Mouse (Mus musculus) left cerebral cortex, postnatal 25 days (tissue): Measurements from ENCODE around the gene A230050P20Rik. TPM values are rescaled to one million over a fixed set of nuclear protein-coding genes. Genes with fewer than 3 reads are reported as not detected.
"Not testable (repeated sequence)": the region's sequence is repeated elsewhere in the genome, so short reads cannot be mapped to it uniquely, and the experiment has no call there.

Experiments
- DNase-seq, 2 experiments: peaks; one replicate each; pipeline ENCODE4 v3.0.0; 2022; ENCODE audit warnings: low spot score in 2 of 2, mixed read lengths in 1 of 2
- intact Hi-C: fragments of 180-260 bp; cut with DNase I; formaldehyde crosslinking; loops from one replicate; pipeline ENCODE4 v1.15.1; 2025
- total RNA-seq, 2 experiments: library from RNA; stranded (reverse); gene quantifications; 2 replicates each; pipeline ENCODE4 v1.2.3; 2021

Gene A230050P20Rik
- 10 to 100 TPM; 60.1 to 69.1 TPM for total RNA-seq

GRCm38 (mm10) chr9:20868448-20869001, at the start of gene A230050P20Rik:
Gene A230050P20Rik (plus strand): TSS chr9:20868642.
- DNase-seq, result peak; percentile 87 to 88
- intact Hi-C loops, result loop anchor here (10.0 kb wide), 1 partner anchor 214 kb away; the partner anchor contains the start of gene Pin1

- DNase-seq, result no peak
- intact Hi-C loops, result no loop called here
Observed at GRCm38 (mm10) chr9:20820001-20820400, 48.4 kb upstream of the A230050P20Rik start.

- DNase-seq, result peak; percentile 13 to 84
- intact Hi-C loops, result no loop called here
Observed at GRCm38 (mm10) chr9:20822821-20823220, 45.6 kb upstream of the A230050P20Rik start.

- intact Hi-C loops, result no loop called here
- DNase-seq, result no peak
Observed at GRCm38 (mm10) chr9:20825781-20826180, 42.7 kb upstream of the A230050P20Rik start.

GRCm38 (mm10) chr9:20828127-20828526, 40.3 kb upstream of the A230050P20Rik start:
- intact Hi-C loops, result no loop called here
- DNase-seq, result no peak

GRCm38 (mm10) chr9:20830901-20831643, 37.4 kb upstream of the A230050P20Rik start:
- intact Hi-C loops, result loop anchor here (1.0 kb wide), 1 partner anchor 91 kb away; no protein-coding TSS in a partner anchor
- DNase-seq, result peak; percentile 95 to 97

- intact Hi-C loops, result no loop called here
- DNase-seq, result no peak
Observed at GRCm38 (mm10) chr9:20834881-20835280, 33.6 kb upstream of the A230050P20Rik start.

- DNase-seq, intact Hi-C loops: not testable (repeated sequence)
Observed at GRCm38 (mm10) chr9:20835431-20835954, 32.9 kb upstream of the A230050P20Rik start.

GRCm38 (mm10) chr9:20837184-20837947, 31.1 kb upstream of the A230050P20Rik start:
- DNase-seq, result no peak
- intact Hi-C loops, result no loop called here

GRCm38 (mm10) chr9:20838931-20839330, 29.5 kb upstream of the A230050P20Rik start:
- intact Hi-C loops, result no loop called here
- DNase-seq, result no peak

GRCm38 (mm10) chr9:20842211-20842610, 26.2 kb upstream of the A230050P20Rik start:
- DNase-seq, result no peak
- intact Hi-C loops, result loop anchor here (10.0 kb wide), 1 partner anchor 377 kb away; the partner anchor contains the start of gene Zfp26

GRCm38 (mm10) chr9:20842670-20843069, 25.8 kb upstream of the A230050P20Rik start:
- DNase-seq, result peak; percentile 36 to 57
- intact Hi-C loops, result loop anchor here (10.0 kb wide), 1 partner anchor 378 kb away; the partner anchor contains the start of gene Zfp26

GRCm38 (mm10) chr9:20850179-20850578, 18.3 kb upstream of the A230050P20Rik start:
- intact Hi-C loops, result no loop called here
- no peak for DNase-seq

GRCm38 (mm10) chr9:20857131-20857530, 11.3 kb upstream of the A230050P20Rik start:
- DNase-seq, result no peak
- intact Hi-C loops, result no loop called here

- intact Hi-C loops, result loop anchor here (10.0 kb wide), 1 partner anchor 205 kb away; the partner anchor contains the start of gene Pin1
- no peak for DNase-seq
Observed at GRCm38 (mm10) chr9:20859926-20860325, 8.5 kb upstream of the A230050P20Rik start.

- intact Hi-C loops, result loop anchor here (10.0 kb wide), 1 partner anchor 207 kb away; the partner anchor contains the start of gene Pin1
- DNase-seq, result peak in 1 of 2 experiments; percentile 9
Observed at GRCm38 (mm10) chr9:20861821-20862220, 6.6 kb upstream of the A230050P20Rik start.

- DNase-seq, result no peak
- intact Hi-C loops, result loop anchor here (10.0 kb wide), 1 partner anchor 207 kb away; the partner anchor contains the start of gene Pin1
Observed at GRCm38 (mm10) chr9:20862225-20862624, 6.2 kb upstream of the A230050P20Rik start.

- intact Hi-C loops, result loop anchor here (10.0 kb wide), 1 partner anchor 212 kb away; the partner anchor contains the start of gene Pin1
- no peak for DNase-seq
Observed at GRCm38 (mm10) chr9:20866879-20867278, 1.6 kb upstream of the A230050P20Rik start.

GRCm38 (mm10) chr9:20869246-20869645, 804 bp downstream of the A230050P20Rik start:
- DNase-seq, result peak in 1 of 2 experiments; percentile 43
- intact Hi-C loops, result loop anchor here (10.0 kb wide), 1 partner anchor 214 kb away; the partner anchor contains the start of gene Pin1
